Mouse (Mus musculus): ENCODE results near the gene Fndc4. TPM values are rescaled to one million over a fixed set of nuclear protein-coding genes. Genes with fewer than 3 reads are reported as not detected.

Fndc4 gene
- total RNA-seq (2021) = 100 to 1,000 TPM; 124 to 147 TPM
- long read RNA-seq, experiment 1, transcript Fndc4-201 (8 exons, 1,375 nt) = minor isoform, 23 of 76 reads
- long read RNA-seq, experiment 1, transcript Fndc4-202 (7 exons, 2,333 nt) = major isoform, 39 of 76 reads
- long read RNA-seq, experiment 1, partial matches to known transcripts = 4 of 76 reads
- long read RNA-seq, experiment 1, other reads (novel, unspliced or antisense) = 9 of 76 reads
- long read RNA-seq, experiment 2, transcript Fndc4-202 (7 exons, 2,333 nt) = major isoform, 52 of 90 reads
- long read RNA-seq, experiment 2, transcript Fndc4-201 (8 exons, 1,375 nt) = minor isoform, 27 of 90 reads
- long read RNA-seq, experiment 2, partial matches to known transcripts = 8 of 90 reads
- long read RNA-seq, experiment 2, other reads (novel, unspliced or antisense) = 3 of 90 reads

DNA sequence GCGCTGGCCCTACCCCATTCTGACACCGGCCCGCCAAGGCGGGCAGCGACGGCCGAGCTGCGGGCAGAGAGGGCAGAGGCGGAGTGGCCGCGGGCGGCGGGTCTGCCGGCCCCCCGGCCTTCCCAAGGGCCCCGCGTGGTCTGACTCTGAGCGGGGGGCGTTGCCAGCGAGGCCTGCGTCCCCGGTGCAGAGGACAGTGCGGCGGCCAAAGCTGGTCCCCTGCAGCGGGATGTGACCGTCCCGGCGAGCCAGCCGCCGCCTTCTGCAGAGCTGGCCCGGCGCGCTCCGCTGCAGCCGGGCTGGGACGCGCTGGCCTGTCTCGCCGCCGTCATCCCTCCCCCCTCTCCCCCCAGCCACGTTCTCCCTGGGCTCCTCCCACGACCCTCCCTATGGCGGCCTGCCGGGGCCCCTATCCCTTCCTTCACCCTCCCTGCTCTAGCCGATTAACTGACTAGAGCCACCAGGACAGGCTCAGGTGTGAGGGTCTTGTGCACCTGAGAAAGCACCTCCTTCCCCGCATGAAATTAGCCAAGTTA, at the start of gene Fndc4:
Fndc4 (minus strand) TSS at position 475 of the 536 bp plus-strand sequence.
- DNase-seq (ENCODE audit: low spot score in 2 of 2) = peak in 1 of 2 experiments; percentile 52
- intact Hi-C loops (cut with DNase I) = loop anchor here (5.0 kb wide), 1 partner anchor 157 kb away; the partner anchor contains the start of gene Zfp512

DNA sequence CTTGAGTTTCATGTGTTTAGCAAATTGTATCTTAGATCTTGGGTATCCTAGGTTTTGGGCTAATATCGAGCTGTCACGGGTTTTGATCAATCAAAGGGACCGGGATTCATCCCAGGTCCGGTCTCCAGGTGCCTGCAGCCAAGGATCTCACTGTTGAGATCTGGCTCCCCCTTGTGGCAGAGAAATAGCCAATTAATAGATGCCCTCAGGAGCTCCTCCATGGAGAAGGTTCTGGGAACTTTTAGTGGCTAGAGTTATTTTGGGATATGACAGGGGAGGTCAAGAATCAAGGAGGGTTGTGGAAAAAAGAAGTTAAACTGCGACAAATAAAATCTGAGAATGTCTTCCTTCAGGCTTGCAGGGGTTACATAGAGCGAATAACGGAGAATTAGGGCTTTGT, 32.4 kb upstream of the Fndc4 start:
- intact Hi-C loops (cut with DNase I) = loop anchor here (5.0 kb wide), 1 partner anchor 106 kb away; the partner anchor contains the start of gene Ppm1g
- peak; percentile 48 to 76 for DNase-seq (ENCODE audit: low spot score in 2 of 2)

DNA sequence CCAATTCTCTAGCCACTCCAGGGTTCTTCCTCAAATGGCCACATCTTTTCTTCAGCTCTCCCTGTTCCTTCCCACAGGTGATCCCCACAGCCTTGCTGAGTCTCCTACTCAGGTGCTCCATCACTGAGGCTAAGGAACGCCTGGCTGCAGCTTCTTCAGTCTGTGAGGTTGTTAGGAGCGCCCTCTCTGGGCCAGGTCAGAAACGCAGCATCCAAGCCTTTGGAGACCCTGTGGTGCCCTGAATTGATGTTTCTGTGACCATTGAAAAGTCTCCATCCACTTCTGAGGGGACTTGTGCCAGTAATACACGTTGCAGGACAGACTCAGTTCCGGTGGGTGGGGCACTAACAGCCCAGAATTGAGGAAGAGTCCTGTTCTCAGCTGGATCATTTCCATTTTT, 31.0 kb upstream of the Fndc4 start:
- DNase-seq (ENCODE audit: low spot score in 2 of 2) = peak in 1 of 2 experiments; percentile 3
- intact Hi-C loops (cut with DNase I) = loop anchor here (5.0 kb wide), 1 partner anchor 105 kb away; the partner anchor contains the start of gene Ppm1g

DNA sequence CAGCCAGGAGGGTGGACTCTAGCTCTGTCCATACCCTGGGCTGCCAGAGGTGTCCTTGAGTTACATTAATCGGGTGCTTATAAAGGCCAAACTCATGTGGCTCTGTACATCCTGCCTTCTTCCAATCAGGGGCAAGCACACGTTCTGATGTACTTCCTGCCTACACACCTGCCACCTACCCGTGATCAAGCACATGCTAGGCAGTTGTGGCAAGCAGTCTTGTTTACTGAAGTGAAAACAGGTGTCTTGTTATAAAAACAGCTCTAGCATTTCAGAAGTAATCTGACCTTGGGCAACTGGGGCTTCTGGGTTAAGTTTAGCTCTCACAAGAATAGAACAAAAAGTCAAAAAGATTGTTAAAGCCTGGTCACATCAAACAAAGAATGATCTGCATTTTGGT, 28.2 kb upstream of the Fndc4 start:
- intact Hi-C loops (cut with DNase I) = no loop called here
- no peak for DNase-seq (ENCODE audit: low spot score in 2 of 2)

DNA sequence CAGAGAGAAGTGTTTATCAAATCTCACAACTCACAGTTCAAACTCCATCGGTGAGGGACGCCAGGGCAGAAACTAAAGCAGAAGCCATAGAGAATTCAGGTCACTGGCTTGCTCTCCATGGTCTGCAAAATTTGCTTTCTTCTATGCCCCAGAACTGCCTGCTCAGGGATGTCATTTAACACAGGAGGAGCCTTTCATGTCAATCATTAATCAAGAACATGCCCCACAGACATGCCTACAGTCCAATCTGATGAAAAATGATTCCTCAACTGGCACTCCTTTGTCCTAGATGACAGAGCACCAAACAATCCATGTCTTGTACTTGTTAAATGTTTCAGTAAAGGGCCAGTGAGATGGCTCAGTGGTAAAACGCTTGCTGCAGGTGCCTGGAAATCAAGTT, 26.9 kb upstream of the Fndc4 start:
- DNase-seq (ENCODE audit: low spot score in 2 of 2) = no peak
- intact Hi-C loops (cut with DNase I) = no loop called here

DNA sequence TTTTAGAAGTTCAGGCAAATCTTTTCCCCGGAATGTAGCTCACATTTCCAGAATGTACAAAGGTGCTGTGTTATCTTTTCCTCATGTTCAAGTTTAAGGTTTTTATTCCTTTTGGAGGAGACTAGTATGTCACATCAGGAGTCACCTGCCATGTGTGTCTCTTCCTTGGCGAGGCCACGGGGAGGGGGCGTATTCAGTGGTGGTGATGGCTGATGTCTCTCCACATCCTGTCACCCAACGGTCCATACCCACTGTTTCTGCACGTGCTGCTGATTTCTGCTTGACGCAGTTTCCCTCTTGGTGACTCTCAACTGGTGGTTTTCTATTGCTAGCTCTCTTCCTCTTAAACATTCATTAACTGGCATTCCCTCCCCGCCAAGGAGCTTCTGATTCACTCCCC, 16.9 kb upstream of the Fndc4 start:
- intact Hi-C loops (cut with DNase I) = no loop called here
- no peak for DNase-seq (ENCODE audit: low spot score in 2 of 2)

GRCm38 (mm10) chr5:31303093-31303492, 7.2 kb upstream of the Fndc4 start:
- DNase-seq (ENCODE audit: low spot score in 2 of 2) = peak in 1 of 2 experiments; percentile 30
- intact Hi-C loops (cut with DNase I) = no loop called here

DNA sequence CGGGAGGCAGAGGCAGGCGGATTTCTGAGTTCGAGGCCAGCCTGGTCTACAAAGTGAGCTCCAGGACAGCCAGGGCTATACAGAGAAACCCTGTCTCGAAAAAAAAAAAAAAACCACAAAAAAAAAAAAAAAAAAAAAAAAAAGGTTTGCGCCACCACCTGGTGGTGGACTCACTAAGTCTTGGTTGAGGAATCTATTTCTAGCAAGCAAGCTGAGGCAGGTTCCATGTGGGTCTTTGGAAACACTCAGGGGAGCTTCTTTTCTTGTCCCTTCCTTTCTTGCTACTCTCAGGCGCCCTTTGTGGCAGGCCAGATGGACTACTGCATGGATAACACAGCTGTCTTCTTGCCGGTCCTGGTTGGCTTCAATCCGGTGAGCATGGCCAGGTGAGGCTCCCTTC, 6.0 kb upstream of the Fndc4 start:
- DNase-seq (ENCODE audit: low spot score in 2 of 2) = no peak
- intact Hi-C loops (cut with DNase I) = no loop called here

DNA sequence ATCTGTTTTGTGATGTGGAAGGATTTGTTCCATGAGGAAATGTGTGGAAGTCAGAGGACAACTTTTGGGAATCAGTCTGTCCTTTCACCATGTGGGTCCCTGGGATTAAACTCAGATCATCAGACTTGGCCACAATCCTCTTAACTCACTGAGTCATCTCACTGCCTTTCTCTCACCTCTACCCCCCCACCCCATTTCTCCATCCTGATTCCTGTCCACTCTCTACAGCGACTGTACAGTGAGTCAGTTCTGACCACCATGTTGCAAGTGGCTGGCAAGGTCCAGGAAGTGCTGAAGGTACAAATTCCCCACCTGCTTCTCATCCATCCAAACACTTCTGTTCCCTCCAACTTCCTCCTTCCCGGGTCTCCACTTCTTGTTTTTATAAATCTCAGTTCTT, 2.6 kb upstream of the Fndc4 start:
- intact Hi-C loops (cut with DNase I) = loop anchor here (5.0 kb wide), 1 partner anchor 154 kb away; the partner anchor contains the start of gene Zfp512
- DNase-seq (ENCODE audit: low spot score in 2 of 2) = no peak

DNA sequence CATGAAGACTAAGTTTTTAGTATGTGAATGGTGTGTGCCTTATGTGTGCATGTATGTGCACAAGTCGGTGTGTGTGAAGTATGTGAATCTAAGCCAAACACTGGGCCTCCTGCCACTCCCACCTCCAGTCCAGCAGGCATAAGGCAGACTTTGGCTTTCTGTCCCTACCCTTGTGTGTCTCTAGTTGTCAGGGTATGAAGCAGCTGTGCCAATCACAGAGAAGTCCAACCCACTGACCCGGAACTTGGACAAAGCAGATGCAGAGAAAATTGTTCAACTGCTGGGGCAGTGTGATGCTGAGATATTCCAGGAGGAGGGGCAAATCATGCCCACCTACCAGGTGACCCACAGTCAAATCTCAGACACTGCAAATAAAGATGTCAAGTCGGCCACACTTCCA, 2.1 kb upstream of the Fndc4 start:
- intact Hi-C loops (cut with DNase I) = loop anchor here (5.0 kb wide), 1 partner anchor 154 kb away; the partner anchor contains the start of gene Zfp512
- no peak for DNase-seq (ENCODE audit: low spot score in 2 of 2)

DNA sequence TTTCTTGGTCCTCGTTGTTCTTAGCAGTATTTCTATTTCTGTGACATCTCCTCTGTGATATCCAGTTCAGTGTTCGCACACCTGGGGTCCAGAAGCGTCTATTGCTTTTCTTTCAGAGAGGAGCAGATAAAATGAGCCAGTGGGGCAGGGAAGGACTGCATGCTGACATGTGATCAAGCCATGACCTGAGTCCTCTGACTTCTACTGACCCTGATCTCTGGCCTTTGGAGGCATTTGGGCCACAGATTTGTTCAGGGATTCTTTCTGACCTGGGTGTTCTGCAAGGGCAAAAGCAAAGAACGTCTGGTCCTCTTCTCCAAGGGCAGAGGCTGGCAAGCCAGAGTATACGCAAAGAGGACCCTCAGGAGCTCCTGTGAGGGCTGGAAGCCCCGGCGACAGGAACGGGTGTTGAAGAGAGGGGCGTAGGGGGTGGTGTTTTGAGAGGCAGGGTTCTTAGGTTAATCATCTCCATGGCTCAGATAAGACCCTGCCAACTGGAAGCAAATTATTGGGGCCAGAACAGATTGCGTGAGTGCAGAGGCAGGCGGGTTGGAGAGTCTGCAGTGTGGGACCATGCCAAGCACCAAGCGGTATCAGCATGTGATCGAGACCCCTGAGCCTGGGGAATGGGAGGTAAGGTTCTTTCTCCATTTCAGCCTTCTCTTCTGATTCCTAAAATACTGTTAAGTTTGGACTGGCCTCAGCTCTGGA, 1.3 kb upstream of the Fndc4 start, which contains the start of gene Gckr:
Gckr (plus strand) TSS at position 397 of the 711 bp plus-strand sequence.
- intact Hi-C loops (cut with DNase I) = loop anchor here (5.0 kb wide), 1 partner anchor 155 kb away; the partner anchor contains the start of gene Zfp512
- no peak for DNase-seq (ENCODE audit: low spot score in 2 of 2)

- DNase-seq (ENCODE audit: low spot score in 2 of 2) = no peak
- intact Hi-C loops (cut with DNase I) = loop anchor here (5.0 kb wide), 1 partner anchor 157 kb away; the partner anchor contains the start of gene Zfp512
Observed at GRCm38 (mm10) chr5:31294964-31295605, 795 bp downstream of the Fndc4 start.

GRCm38 (mm10) chr5:31291361-31291688, 4.6 kb downstream of the Fndc4 start:
- no peak for DNase-seq (ENCODE audit: low spot score in 2 of 2)
- intact Hi-C loops (cut with DNase I) = no loop called here

GRCm38 (mm10) chr5:31290521-31291360, 5.1 kb downstream of the Fndc4 start, which contains the start of gene Ift172:
Ift172 (minus strand) TSS chr5:31291116.
- peak; percentile 97 for DNase-seq (ENCODE audit: low spot score in 2 of 2)
- intact Hi-C loops (cut with DNase I) = no loop called here

DNA sequence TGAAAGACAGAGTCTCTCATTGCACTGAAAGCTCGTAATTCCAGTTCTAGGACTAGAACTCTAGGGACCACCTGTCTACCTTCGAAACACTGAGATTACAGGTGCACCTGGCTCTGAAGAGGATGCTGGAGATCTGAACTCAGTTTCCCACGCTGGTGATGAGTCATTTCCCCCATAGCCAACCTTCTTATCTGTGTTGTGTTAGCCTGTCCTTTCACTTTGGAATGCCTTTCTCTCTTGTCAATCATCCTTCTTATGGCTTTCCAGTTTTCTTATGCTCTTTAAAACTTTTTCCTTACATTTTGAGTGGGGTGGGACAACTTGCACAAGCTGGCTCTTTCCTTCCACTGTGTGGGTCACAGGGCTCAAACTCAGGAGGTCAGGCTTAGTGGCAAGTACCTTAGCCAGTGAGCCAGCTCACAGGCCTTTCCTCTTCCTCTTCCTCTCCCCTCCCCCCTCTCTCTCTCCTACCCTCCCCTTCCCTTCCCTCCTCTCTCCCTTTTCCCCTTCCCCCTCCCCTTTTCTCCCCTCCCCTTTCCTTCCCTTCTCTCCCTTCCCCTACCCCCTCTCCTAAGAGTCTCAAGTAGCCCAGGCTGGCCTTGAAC, 6.2 kb downstream of the Fndc4 start:
- no peak for DNase-seq (ENCODE audit: low spot score in 2 of 2)

DNA sequence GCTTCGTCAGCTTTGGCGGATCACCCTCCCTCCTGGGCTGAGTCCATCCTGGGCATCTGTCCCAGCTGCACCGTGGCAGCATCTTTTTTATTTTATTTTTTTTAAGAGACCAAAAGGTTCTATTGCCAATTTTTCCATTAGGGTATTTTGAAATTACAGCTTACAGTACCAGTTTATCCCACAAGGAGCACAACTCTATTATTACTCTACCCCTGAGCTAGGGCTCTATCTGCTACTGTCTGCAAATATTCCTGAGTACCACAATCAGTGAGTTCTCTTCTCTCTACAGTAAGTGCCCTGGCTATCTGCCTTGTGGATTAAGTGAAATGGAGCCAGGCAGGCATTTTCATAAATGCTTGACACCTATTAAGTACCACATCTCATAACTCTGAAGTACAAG, 7.2 kb downstream of the Fndc4 start:
- intact Hi-C loops (cut with DNase I) = loop anchor here (10.0 kb wide), 1 partner anchor 186 kb away; no protein-coding TSS in a partner anchor

More for the DNA sequence above, 6.2 kb downstream of the Fndc4 start:
- intact Hi-C loops (cut with DNase I) = loop anchor here (10.0 kb wide), 1 partner anchor 185 kb away; no protein-coding TSS in a partner anchor

DNA sequence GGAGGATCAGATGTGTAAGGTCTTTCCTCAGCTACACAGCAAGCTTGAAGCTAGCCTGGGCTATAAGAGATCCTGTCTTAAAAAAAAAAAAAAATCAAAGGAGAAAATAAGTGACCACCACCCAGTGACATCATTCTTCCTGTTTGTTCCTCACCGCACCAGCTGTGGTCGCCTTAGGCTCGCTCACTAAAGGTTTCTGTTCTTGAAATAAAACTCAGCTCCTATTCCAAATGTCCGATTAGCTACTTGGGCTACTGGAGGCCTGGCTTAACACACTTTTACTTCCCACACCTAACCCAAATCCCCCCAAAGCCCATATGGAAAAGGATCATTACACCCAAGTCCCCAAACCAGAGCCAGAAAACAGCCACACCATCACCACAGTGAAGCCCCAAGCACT, 7.7 kb downstream of the Fndc4 start:
- intact Hi-C loops (cut with DNase I) = loop anchor here (10.0 kb wide), 1 partner anchor 187 kb away; no protein-coding TSS in a partner anchor
- DNase-seq (ENCODE audit: low spot score in 2 of 2) = no peak

More for the DNA sequence above, 7.2 kb downstream of the Fndc4 start:
- DNase-seq (ENCODE audit: low spot score in 2 of 2) = no peak

Measured in left cerebral cortex, postnatal 14 days (tissue).